Mouse (Mus musculus) megakaryocyte, embryonic 14.5 days (primary cell): ENCODE measurements around the gene Babam2.

Source experiments
- FLI1 ChIP-seq: IDR thresholded peaks from 2 replicates; pipeline ENCODE4 v1.6.1; 2012; ENCODE audit warnings: low read length, inconsistent platforms, mixed read lengths
- GATA1 ChIP-seq: IDR thresholded peaks from 3 replicates; pipeline ENCODE4 v1.6.1; 2012; ENCODE audit warnings: mixed read lengths, low read length, inconsistent platforms, borderline replicate concordance

- TF ChIP-seq GATA1 (no peak), FLI1 (peak; percentile 46; the same call in 1 of the 2 replicates)
Observed at GRCm38 (mm10) chr5:32112206-32112916, 414.9 kb downstream of the Babam2 start.
